Mouse (Mus musculus): ENCODE measurements around the gene Map3k7. TPM values are rescaled to one million over a fixed set of nuclear protein-coding genes. Genes with fewer than 3 reads are reported as not detected.

Gene Map3k7
- polyA plus RNA-seq, 1 experiment from 2014 or later, result 12.0 TPM

DNA sequence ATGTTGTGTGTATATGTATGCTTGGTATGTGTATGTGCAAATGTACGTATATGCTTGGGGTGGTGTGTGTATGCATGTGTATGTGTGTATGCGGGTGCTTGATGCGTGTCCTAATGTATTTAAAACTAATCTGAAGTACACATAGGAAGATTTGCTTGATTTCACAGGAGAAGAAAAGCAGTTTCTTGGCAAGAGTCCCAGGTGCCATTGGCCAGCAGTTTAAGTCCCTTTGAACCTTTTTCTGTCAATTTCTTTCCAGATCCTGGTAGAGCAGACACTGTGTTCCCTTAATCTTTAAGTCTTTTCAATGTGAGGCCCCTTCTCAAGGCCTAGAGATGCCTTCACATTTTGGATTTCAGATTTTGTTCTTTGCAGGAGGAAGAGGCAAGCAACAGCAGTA lies 99.4 kb downstream of the Map3k7 start:
- no peak overlapping the region for H3K4me3 ChIP-seq (ENCODE audit: low read depth, low read length)
- H3K9me3 ChIP-seq (ENCODE audit: control insufficient read depth), result no peaks in the 10 kb centered on the region
- H3K9ac ChIP-seq (ENCODE audit: low read depth, low read length), result no peak overlapping the region
- no peak overlapping the region for H3K27ac ChIP-seq (ENCODE audit: low read depth, low read length)
- H3K36me3 ChIP-seq (ENCODE audit: control insufficient read depth, insufficient read depth), result no peaks in the 10 kb centered on the region
- H3K4me2 ChIP-seq (replicated peaks; ENCODE audit: low read depth), result no peak overlapping the region
- H3K27me3 ChIP-seq (replicated peaks; ENCODE audit: control insufficient read depth, insufficient read depth, low read length), result no peaks in the 10 kb centered on the region
- 81% methylated on average over 3 of the region's 3 CpGs for WGBS
- no peak for ATAC-seq
- TF ChIP-seq CTCF (IDR thresholded peaks at IDR 0.05; ENCODE audit: low read depth), result no peak
- H3K4me1 ChIP-seq (replicated peaks; ENCODE audit: control insufficient read depth, insufficient read depth, low read length), result no peaks in the 10 kb centered on the region

Data from intestine, postnatal 0 days (tissue).